ENCODE assay signal across 8 mouse cellular contexts in genomic region chr1:190172979-190173461, GRCm38 (mm10). TPM values are rescaled to one million over a fixed set of nuclear protein-coding genes. Genes with fewer than 3 reads are reported as not detected.
DNase-seq lines count a peak whose midpoint lies in the region; ATAC-seq lines count a peak whose summit lies in the region.

No protein-coding gene starts in this region.

- H3K27me3 ChIP-seq in hindbrain, embryonic 12.5 days: peaks cover 54% of the 10 kb centered on the region
- H3K27me3 ChIP-seq in midbrain, embryonic 11.5 days (ENCODE audit: control insufficient read depth, insufficient read depth, low read length): peaks cover 40% of the 10 kb centered on the region

- 1% methylated on average over 24 of the region's 24 CpGs for WGBS in hindbrain, embryonic 12.5 days
- 2% methylated on average over 24 of the region's 24 CpGs for WGBS in midbrain, embryonic 11.5 days

- no peaks in the 10 kb centered on the region for H3K36me3 ChIP-seq in hindbrain, embryonic 12.5 days
- H3K36me3 ChIP-seq in midbrain, embryonic 11.5 days (ENCODE audit: control insufficient read depth, insufficient read depth, low read length): no peaks in the 10 kb centered on the region

- H3K4me2 ChIP-seq in hindbrain, embryonic 12.5 days (replicated peaks): peak overlapping the region; percentile 45
- peak overlapping the region; percentile 42 for H3K4me2 ChIP-seq in midbrain, embryonic 11.5 days

- DNase-seq in cerebellum, postnatal 10 days: peak; percentile 24 to 32
- DNase-seq in cerebellum, adult 11 months: no peak
- peak; percentile 62 for DNase-seq in ZHBTc4 (ENCODE audit: low read depth, low spot score)
- DNase-seq in midbrain, embryonic 11.5 days (ENCODE audit: low spot score, missing footprints): peak; percentile 97
- DNase-seq in urinary bladder, postnatal 25 days (ENCODE audit: low spot score): no peak
- DNase-seq in adrenal gland, postnatal 10 days: no peak

- no peak overlapping the region for H3K27ac ChIP-seq in hindbrain, embryonic 12.5 days
- H3K27ac ChIP-seq in midbrain, embryonic 11.5 days (ENCODE audit: low read depth, low read length): no peak overlapping the region

- H3K9me3 ChIP-seq in hindbrain, embryonic 12.5 days (replicated peaks): no peaks in the 10 kb centered on the region
- no peaks in the 10 kb centered on the region for H3K9me3 ChIP-seq in midbrain, embryonic 11.5 days (ENCODE audit: control insufficient read depth, low read length)

- H3K9ac ChIP-seq in hindbrain, embryonic 12.5 days: 0 out of 2 replicates have a peak overlapping the region, but pooled peaks have one; percentile 43
- no peak overlapping the region for H3K9ac ChIP-seq in midbrain, embryonic 11.5 days (ENCODE audit: low read length)

- no peak for ATAC-seq in hindbrain, embryonic 12.5 days (ENCODE audit: low FRiP score)
- no peak for ATAC-seq in midbrain, embryonic 11.5 days (ENCODE audit: low FRiP score)
- no peak for ATAC-seq in inflammation-experienced regulatory T-cells, adult 6 months

- H3K4me3 ChIP-seq in hindbrain, embryonic 12.5 days: peak overlapping the region; percentile 24
- H3K4me3 ChIP-seq in midbrain, embryonic 11.5 days (ENCODE audit: low read depth, low read length): peak overlapping the region; percentile 25

- H3K4me1 ChIP-seq in hindbrain, embryonic 12.5 days: peaks cover 55% of the 10 kb centered on the region
- H3K4me1 ChIP-seq in midbrain, embryonic 11.5 days (ENCODE audit: control insufficient read depth, insufficient read depth, low read length): peaks cover 37% of the 10 kb centered on the region

RNA-seq across cellular contexts. Expression of gene Prox1, which starts 2.5 kb away (rescaled TPM):
- polyA plus RNA-seq in hindbrain, embryonic 12.5 days (2016; fragmentation: Nextera tagmentation; extraction: Ambion mirVana): 10.8 and 12.5 TPM in 2 replicates
- 8.3 TPM in 2 replicates for polyA plus RNA-seq in midbrain, embryonic 11.5 days (2014; fragmentation: Nextera tagmentation; extraction: Ambion mirVana)
- under 1 TPM in 1 of 3 experiments, not detected in 2; 0.18 TPM for polyA plus RNA-seq in inflammation-experienced regulatory T-cells, adult 6 months (2017; shearing (Covaris generic))
- 10 to 100 TPM; 25.6 to 31.7 TPM for total RNA-seq in adrenal gland, postnatal 10 days (2021)

Comparison
In these comparisons a context has a peak if more than half of its experiments do, and no peak if none do; other contexts are left out.
1. DNase-seq: peak in cerebellum, postnatal 10 days (2 of 2), ZHBTc4 (single experiment) and midbrain, embryonic 11.5 days (single experiment); none in cerebellum, adult 11 months (single experiment), urinary bladder, postnatal 25 days (single experiment) and adrenal gland, postnatal 10 days (single experiment).